In the genomic region with DNA sequence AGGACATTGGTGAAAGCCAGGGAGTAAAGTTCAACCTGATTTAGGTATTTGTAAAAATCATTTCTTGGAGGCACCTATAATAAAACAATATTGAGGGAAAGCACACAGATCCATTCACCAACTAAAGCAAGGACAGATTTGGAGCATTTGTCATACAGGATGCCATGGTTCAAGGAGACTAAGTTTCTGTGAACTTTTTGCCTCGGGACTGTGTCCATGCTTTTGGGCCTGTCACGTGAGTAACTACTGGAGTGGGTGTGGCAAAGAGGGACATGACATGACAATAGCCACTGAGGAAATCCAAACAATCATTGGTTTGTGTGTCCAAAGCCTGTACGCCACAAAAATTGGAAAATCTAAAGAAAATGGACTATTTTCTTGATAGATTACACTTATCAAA, we compare ENCODE assay signal across 24 mouse cellular contexts.
A peak's percentile ranks its signal among the peaks of the same experiment; 100 is the strongest.
DNase-seq lines count a peak whose midpoint lies in the region; ATAC-seq and TF ChIP-seq lines count a peak whose summit lies in the region.
"Had no signal": no experiment of that assay in that cellular context is flagged by ENCODE, and none has a peak within 500 bp of the region (broad histone marks: within the 10 kb centered on the region; RNA-seq: fewer than 3 reads in every experiment).

No protein-coding gene starts in this region.

- H3K36me3 ChIP-seq in intestine, embryonic 14.5 days (ENCODE audit: control insufficient read depth, insufficient read depth, low read length): no peaks in the 10 kb centered on the region
- H3K36me3 ChIP-seq in intestine, embryonic 15.5 days: no peaks in the 10 kb centered on the region
- no peaks in the 10 kb centered on the region for H3K36me3 ChIP-seq in liver, postnatal 0 days (replicated peaks; ENCODE audit: insufficient read depth, low read length)
- no peaks in the 10 kb centered on the region for H3K36me3 ChIP-seq in liver, embryonic 11.5 days (ENCODE audit: control insufficient read depth, insufficient read depth, low read length)
- H3K36me3 ChIP-seq: embryonic facial prominence, embryonic 10.5 days; embryonic facial prominence, embryonic 12.5 days; forebrain, embryonic 15.5 days; G1E had no signal

- no peak for TF ChIP-seq EP300 in liver, postnatal 0 days (IDR thresholded peaks at IDR 0.05; ENCODE audit: low read depth)

- no peaks in the 10 kb centered on the region for H3K9me3 ChIP-seq in intestine, embryonic 14.5 days (ENCODE audit: control insufficient read depth, low read length)
- H3K9me3 ChIP-seq in intestine, embryonic 15.5 days: no peaks in the 10 kb centered on the region
- H3K9me3 ChIP-seq in liver, postnatal 0 days (ENCODE audit: low read length): no peaks in the 10 kb centered on the region
- no peaks in the 10 kb centered on the region for H3K9me3 ChIP-seq in liver, embryonic 11.5 days (ENCODE audit: control insufficient read depth, low read length)
- H3K9me3 ChIP-seq: embryonic facial prominence, embryonic 10.5 days; embryonic facial prominence, embryonic 12.5 days; forebrain, embryonic 13.5 days; forebrain, embryonic 15.5 days; G1E had no signal

- TF ChIP-seq CTCF in liver, postnatal 0 days (IDR thresholded peaks at IDR 0.05; ENCODE audit: low read depth): no peak

- H3K4me3 ChIP-seq in intestine, embryonic 14.5 days (ENCODE audit: low read depth, low read length): no peak overlapping the region
- no peak overlapping the region for H3K4me3 ChIP-seq in intestine, embryonic 15.5 days (replicated peaks)
- H3K4me3 ChIP-seq in liver, postnatal 0 days (ENCODE audit: low read depth, low read length): no peak overlapping the region
- no peak overlapping the region for H3K4me3 ChIP-seq in liver, embryonic 11.5 days (ENCODE audit: low read depth, low read length)
- H3K4me3 ChIP-seq: embryonic facial prominence, embryonic 10.5 days; embryonic facial prominence, embryonic 12.5 days; forebrain, embryonic 13.5 days; forebrain, embryonic 15.5 days had no signal

- no peak overlapping the region for H3K9ac ChIP-seq in intestine, embryonic 14.5 days (ENCODE audit: low read length)
- H3K9ac ChIP-seq in intestine, embryonic 15.5 days: no peak overlapping the region
- no peak overlapping the region for H3K9ac ChIP-seq in liver, postnatal 0 days (replicated peaks)
- no peak overlapping the region for H3K9ac ChIP-seq in liver, embryonic 11.5 days (ENCODE audit: low read depth, low read length)
- H3K9ac ChIP-seq: embryonic facial prominence, embryonic 12.5 days; forebrain, embryonic 13.5 days; forebrain, embryonic 15.5 days; forebrain, postnatal 0 days had no signal

- no peak overlapping the region for H3K4me2 ChIP-seq in intestine, embryonic 14.5 days (ENCODE audit: low read length)
- no peak overlapping the region for H3K4me2 ChIP-seq in intestine, embryonic 15.5 days (replicated peaks)
- no peak overlapping the region for H3K4me2 ChIP-seq in liver, postnatal 0 days (ENCODE audit: low read depth, low read length)
- no peak overlapping the region for H3K4me2 ChIP-seq in liver, embryonic 11.5 days
- H3K4me2 ChIP-seq: embryonic facial prominence, embryonic 12.5 days; forebrain, embryonic 13.5 days; forebrain, embryonic 15.5 days had no signal

- WGBS in intestine, embryonic 14.5 days: 87% methylated on average over 3 of the region's 3 CpGs
- WGBS in intestine, embryonic 15.5 days: 86% methylated on average over 3 of the region's 3 CpGs
- 75% methylated on average over 3 of the region's 3 CpGs for WGBS in liver, postnatal 0 days (ENCODE audit: insufficient replicate concordance)
- WGBS in liver, embryonic 11.5 days: 79% methylated on average over 3 of the region's 3 CpGs

- H3K27me3 ChIP-seq in intestine, embryonic 14.5 days (replicated peaks; ENCODE audit: control insufficient read depth, insufficient read depth, low read length): no peaks in the 10 kb centered on the region
- no peaks in the 10 kb centered on the region for H3K27me3 ChIP-seq in intestine, embryonic 15.5 days (replicated peaks)
- no peaks in the 10 kb centered on the region for H3K27me3 ChIP-seq in liver, postnatal 0 days (ENCODE audit: insufficient read depth, low read length)
- H3K27me3 ChIP-seq in liver, embryonic 11.5 days (replicated peaks; ENCODE audit: control insufficient read depth, insufficient read depth, low read length): no peaks in the 10 kb centered on the region
- H3K27me3 ChIP-seq: CH12.LX; embryonic facial prominence, embryonic 12.5 days; forebrain, embryonic 13.5 days; forebrain, embryonic 15.5 days; Patski had no signal

- H3K4me1 ChIP-seq in intestine, embryonic 14.5 days (replicated peaks; ENCODE audit: control insufficient read depth, insufficient read depth, low read length): no peaks in the 10 kb centered on the region
- no peaks in the 10 kb centered on the region for H3K4me1 ChIP-seq in intestine, embryonic 15.5 days (replicated peaks)
- no peaks in the 10 kb centered on the region for H3K4me1 ChIP-seq in liver, postnatal 0 days (ENCODE audit: insufficient read depth)
- no peaks in the 10 kb centered on the region for H3K4me1 ChIP-seq in liver, embryonic 11.5 days (replicated peaks; ENCODE audit: control insufficient read depth, insufficient read depth, low read length)
- H3K4me1 ChIP-seq: embryonic facial prominence, embryonic 10.5 days; embryonic facial prominence, embryonic 12.5 days; forebrain, embryonic 13.5 days; forebrain, embryonic 15.5 days had no signal

- no peak overlapping the region for H3K27ac ChIP-seq in intestine, embryonic 14.5 days (ENCODE audit: low read depth)
- no peak overlapping the region for H3K27ac ChIP-seq in intestine, embryonic 15.5 days
- no peak overlapping the region for H3K27ac ChIP-seq in liver, postnatal 0 days (ENCODE audit: low read depth)
- no peak overlapping the region for H3K27ac ChIP-seq in liver, embryonic 11.5 days (ENCODE audit: low read depth, low read length)
- H3K27ac ChIP-seq: embryonic facial prominence, embryonic 10.5 days; embryonic facial prominence, embryonic 12.5 days; forebrain, embryonic 13.5 days; forebrain, embryonic 15.5 days had no signal

- ATAC-seq in intestine, embryonic 14.5 days (replicated peaks; ENCODE audit: low FRiP score, low TSS enrichment, low read depth): no peak
- ATAC-seq in intestine, embryonic 15.5 days: no peak
- ATAC-seq in liver, postnatal 0 days: no peak
- no peak for ATAC-seq in liver, embryonic 11.5 days (replicated peaks; ENCODE audit: low FRiP score)
- ATAC-seq: activated CD4-positive, CD25-positive, alpha-beta regulatory T cell, adult 4 months; CD4-positive, CD25-positive, alpha-beta regulatory T cell, adult 4 months; forebrain, embryonic 13.5 days; forebrain, embryonic 15.5 days; forebrain, postnatal 0 days; Patski had no signal

- DNase-seq in adrenal gland, adult 2 months: peak; percentile 13
- DNase-seq in adrenal gland, postnatal 14 days: no peak
- peak; percentile 31 for DNase-seq in intestine, embryonic 14.5 days (ENCODE audit: low spot score)
- DNase-seq in liver, postnatal 0 days: peak; percentile 2
- DNase-seq in liver, embryonic 11.5 days (ENCODE audit: low spot score): no peak
- DNase-seq: adrenal gland, postnatal 10 days; adrenal gland, postnatal 36 days; B cell, adult 2 months; cerebellum, adult 11-12 months; cerebellum, adult 2 months; cerebellum, adult 9-10 months; cerebellum, postnatal 10 days; cerebellum, postnatal 25 days; forebrain, postnatal 0 days had no signal

Comparison
In these comparisons a context has a peak if more than half of its experiments do, and no peak if none do; other contexts are left out.
1. DNase-seq: peak in adrenal gland, adult 2 months (single experiment), intestine, embryonic 14.5 days (single experiment) and liver, postnatal 0 days (single experiment); none in adrenal gland, postnatal 14 days (single experiment) and liver, embryonic 11.5 days (single experiment).